Mouse (Mus musculus) small intestine, adult 2 months (tissue): Measurements from ENCODE around the gene Thap11.

Experiments used
- CTCF ChIP-seq: fragments of 200-500 bp; IDR thresholded peaks from 2 replicates; pipeline ENCODE4 v1.5.1; 2012; ENCODE audit warnings: low read depth, mild to moderate bottlenecking, control low read depth, inconsistent platforms, low read length, moderate library complexity, mixed read lengths; ENCODE audit not compliant: insufficient replicate concordance, insufficient read length; ENCODE audit errors: extremely low read depth
- POLR2A ChIP-seq: fragments of 200-500 bp; IDR thresholded peaks from 2 replicates; pipeline ENCODE4 v1.6.1; 2012; ENCODE audit warnings: low read depth, mild to moderate bottlenecking, control low read depth, inconsistent platforms, low read length, moderate library complexity

GRCm38 (mm10) chr8:105835318-105835717 lies 19.6 kb upstream of the Thap11 start:
- TF ChIP-seq POLR2A, result no peak
- TF ChIP-seq CTCF, result peak; percentile 76; the same call in 1 of the 2 replicates
